Mouse (Mus musculus): Measurements from ENCODE around the gene Vegfa.

DNA sequence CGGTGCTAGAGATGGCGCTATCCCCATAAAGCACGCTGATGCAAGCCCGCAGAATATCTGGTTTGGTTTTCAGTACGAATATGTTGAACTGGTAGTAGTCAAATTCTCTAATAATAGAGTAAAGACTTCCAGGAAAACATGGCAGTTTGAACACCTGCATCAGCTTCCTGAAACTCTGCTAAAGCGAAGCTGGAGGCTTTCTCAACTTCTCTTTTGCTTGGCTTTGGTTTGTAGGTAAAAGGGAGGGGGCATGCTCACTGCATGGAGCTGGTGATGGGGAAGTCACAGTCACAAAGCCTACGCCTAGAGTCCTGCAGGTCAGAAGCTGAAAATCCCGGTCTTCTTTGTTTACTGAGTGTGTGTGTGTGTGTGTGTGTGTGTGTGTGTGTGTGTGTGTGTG is 13.6 kb upstream of the Vegfa start:
- TF ChIP-seq GATA1 (IDR thresholded peaks at IDR 0.05; ENCODE audit: low read length) (no peak), TAL1 (IDR thresholded peaks at IDR 0.05; ENCODE audit: low read length) (no peak)

Measured in erythroblast, embryonic 14.5 days (primary cell).